23 mouse cellular contexts compared by ENCODE assay signal in the genomic region with DNA sequence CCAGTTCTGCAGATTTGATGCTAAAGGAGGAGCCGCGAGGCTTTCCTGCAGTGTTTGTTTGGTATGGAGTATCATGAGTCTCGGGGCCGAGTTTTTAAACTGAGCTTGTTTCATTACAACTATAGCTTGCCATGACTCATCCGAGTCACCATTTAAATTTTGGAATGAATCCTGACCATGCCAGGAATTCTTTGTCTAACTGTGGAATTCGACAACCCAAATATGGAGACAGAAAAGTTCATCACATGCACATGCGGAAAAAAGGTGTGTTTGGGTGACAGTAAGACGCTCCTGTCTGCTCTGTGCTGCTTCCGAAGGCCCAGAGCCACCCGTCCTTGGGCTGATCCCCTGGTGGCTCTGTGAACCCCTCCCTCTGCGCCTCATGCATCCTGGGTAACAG.
DNase-seq lines count a peak whose midpoint lies in the region; ATAC-seq and TF ChIP-seq lines count a peak whose summit lies in the region.
"Had no signal": no experiment of that assay in that cellular context is flagged by ENCODE, and none has a peak within 500 bp of the region (broad histone marks: within the 10 kb centered on the region; RNA-seq: fewer than 3 reads in every experiment).

No protein-coding gene starts in this region.

- peak; percentile 77 for DNase-seq in heart, adult 11 months
- DNase-seq in heart, postnatal 4 days = no peak
- DNase-seq in 3T3-L1 (ENCODE audit: low read depth, low spot score) (peak; percentile 74), R1 (ENCODE audit: low read depth, low spot score) (peak; percentile 50)
- no peak for DNase-seq in kidney, postnatal 4 days
- DNase-seq in thymus, adult 2 months = no peak
- DNase-seq: adrenal gland, adult 8-10 months; adrenal gland, postnatal 36 days; cerebellum, adult 11 months; cerebellum, adult 8-10 months; cerebellum, postnatal 14 days; embryo, embryonic 11 days; gastrocnemius, adult 2 months; gastrocnemius, postnatal 25 days; heart, postnatal 14 days had no signal

- 93% methylated on average over 11 of the region's 11 CpGs for WGBS in forebrain, embryonic 16.5 days
- 97% methylated on average over 11 of the region's 11 CpGs for WGBS in thymus, adult 2 months

- TF ChIP-seq CTCF in thymus, adult 2 months (IDR thresholded peaks at IDR 0.05; ENCODE audit: borderline replicate concordance, control insufficient read depth, extremely low read depth, insufficient read depth, low read length, poor library complexity) = no peak

- no peaks in the 10 kb centered on the region for H3K9me3 ChIP-seq in forebrain, embryonic 16.5 days (ENCODE audit: control insufficient read depth, low read length)
- H3K9me3 ChIP-seq: embryonic facial prominence, embryonic 15.5 days; forebrain, embryonic 15.5 days; heart, embryonic 15.5 days; hindbrain, embryonic 10.5 days; intestine, embryonic 15.5 days had no signal

- TF ChIP-seq POLR2A in thymus, adult 2 months (IDR thresholded peaks at IDR 0.05; ENCODE audit: control insufficient read depth, extremely low read depth, insufficient read depth, low read length, poor library complexity) = no peak

- H3K4me1 ChIP-seq in forebrain, embryonic 16.5 days (replicated peaks; ENCODE audit: control insufficient read depth, insufficient read depth, low read length) = no peaks in the 10 kb centered on the region
- no peaks in the 10 kb centered on the region for H3K4me1 ChIP-seq in thymus, adult 2 months (replicated peaks; ENCODE audit: control insufficient read depth, insufficient read depth, low read length)
- H3K4me1 ChIP-seq: embryonic facial prominence, embryonic 15.5 days; forebrain, embryonic 15.5 days; heart, embryonic 15.5 days; hindbrain, embryonic 10.5 days; intestine, embryonic 15.5 days had no signal

- ATAC-seq in forebrain, embryonic 16.5 days = no peak
- ATAC-seq: forebrain, embryonic 15.5 days; intestine, embryonic 15.5 days had no signal

- H3K4me3 ChIP-seq in forebrain, embryonic 16.5 days (replicated peaks; ENCODE audit: low read length) = no peak overlapping the region
- H3K4me3 ChIP-seq in thymus, adult 2 months (ENCODE audit: control insufficient read depth, insufficient read depth, low read length) = no peak overlapping the region
- H3K4me3 ChIP-seq: embryonic facial prominence, embryonic 15.5 days; forebrain, embryonic 15.5 days; gastrocnemius, adult 2 months; heart, embryonic 15.5 days; hindbrain, embryonic 10.5 days; intestine, embryonic 15.5 days had no signal

- no peak overlapping the region for H3K4me2 ChIP-seq in forebrain, embryonic 16.5 days (ENCODE audit: low read length)
- H3K4me2 ChIP-seq: embryonic facial prominence, embryonic 15.5 days; forebrain, embryonic 15.5 days; heart, embryonic 11.5 days; heart, embryonic 15.5 days; hindbrain, embryonic 14.5 days; intestine, embryonic 15.5 days had no signal

- no peaks in the 10 kb centered on the region for H3K27me3 ChIP-seq in forebrain, embryonic 16.5 days (replicated peaks; ENCODE audit: control insufficient read depth, insufficient read depth, low read length)
- no peaks in the 10 kb centered on the region for H3K27me3 ChIP-seq in thymus, adult 2 months (ENCODE audit: control insufficient read depth, insufficient read depth, low read length)
- H3K27me3 ChIP-seq: embryonic facial prominence, embryonic 15.5 days; forebrain, embryonic 15.5 days; heart, embryonic 15.5 days; intestine, embryonic 15.5 days had no signal

- H3K9ac ChIP-seq in forebrain, embryonic 16.5 days (replicated peaks; ENCODE audit: low read depth, low read length) = no peak overlapping the region
- H3K9ac ChIP-seq: embryonic facial prominence, embryonic 15.5 days; forebrain, embryonic 15.5 days; heart, embryonic 15.5 days; hindbrain, embryonic 14.5 days; intestine, embryonic 15.5 days had no signal

- peaks cover 26% of the 10 kb centered on the region for H3K36me3 ChIP-seq in forebrain, embryonic 16.5 days (ENCODE audit: control insufficient read depth, insufficient read depth)
- H3K36me3 ChIP-seq in thymus, adult 2 months (ENCODE audit: control insufficient read depth, insufficient read depth, low read length) = peaks cover 15% of the 10 kb centered on the region

- no peak overlapping the region for H3K27ac ChIP-seq in forebrain, embryonic 16.5 days (ENCODE audit: low read length)
- no peak overlapping the region for H3K27ac ChIP-seq in thymus, adult 2 months (ENCODE audit: control insufficient read depth, insufficient read depth, low read length)
- H3K27ac ChIP-seq: embryonic facial prominence, embryonic 15.5 days; forebrain, embryonic 15.5 days; gastrocnemius, adult 2 months; heart, embryonic 15.5 days; hindbrain, embryonic 10.5 days; hindbrain, embryonic 14.5 days; intestine, embryonic 15.5 days had no signal

Comparison
In these comparisons a context has a peak if more than half of its experiments do, and no peak if none do; other contexts are left out.
1. DNase-seq: peak in heart, adult 11 months (single experiment), 3T3-L1 (single experiment) and R1 (single experiment); none in heart, postnatal 4 days (single experiment), kidney, postnatal 4 days (0 of 2) and thymus, adult 2 months (single experiment).